In the genomic region with DNA sequence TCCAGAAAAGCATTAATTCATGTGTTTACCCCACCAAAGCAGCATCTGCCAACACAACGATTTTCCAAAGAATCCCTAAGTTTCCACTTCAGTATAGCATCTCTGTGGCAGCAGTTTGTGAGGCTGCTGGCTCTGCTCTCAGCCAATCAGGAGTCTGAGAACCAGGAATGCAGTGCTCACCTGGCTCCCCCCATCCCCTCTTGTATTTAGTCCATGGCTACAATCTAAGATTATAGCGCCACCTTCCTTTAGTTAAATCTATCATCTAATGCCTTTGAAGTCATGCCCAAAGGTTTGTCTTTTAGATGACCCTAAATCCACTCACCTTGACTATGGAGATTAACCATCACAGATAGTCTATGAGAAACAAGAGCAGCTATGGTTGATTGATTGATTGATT, we compare ENCODE assay signal across 26 mouse cellular contexts. TPM values are rescaled to one million over a fixed set of nuclear protein-coding genes. Genes with fewer than 3 reads are reported as not detected.
A peak's percentile ranks its signal among the peaks of the same experiment; 100 is the strongest.
DNase-seq lines count a peak whose midpoint lies in the region; ATAC-seq lines count a peak whose summit lies in the region.
"Had no signal": no experiment of that assay in that cellular context is flagged by ENCODE, and none has a peak within 500 bp of the region (broad histone marks: within the 10 kb centered on the region; RNA-seq: fewer than 3 reads in every experiment).

No protein-coding gene starts in this region.

- H3K4me2 ChIP-seq in hindbrain, embryonic 15.5 days: no peak overlapping the region
- no peak overlapping the region for H3K4me2 ChIP-seq in midbrain, embryonic 14.5 days (ENCODE audit: low read length)
- no peak overlapping the region for H3K4me2 ChIP-seq in midbrain, embryonic 15.5 days
- H3K4me2 ChIP-seq in neural tube, embryonic 14.5 days (ENCODE audit: low read depth, low read length): no peak overlapping the region
- H3K4me2 ChIP-seq: embryonic facial prominence, embryonic 13.5 days; forebrain, embryonic 12.5 days; forebrain, embryonic 15.5 days; heart, embryonic 12.5 days; heart, embryonic 15.5 days had no signal

- no peak overlapping the region for H3K9ac ChIP-seq in hindbrain, embryonic 15.5 days
- H3K9ac ChIP-seq in midbrain, embryonic 14.5 days (replicated peaks; ENCODE audit: low read length): no peak overlapping the region
- H3K9ac ChIP-seq in midbrain, embryonic 15.5 days: no peak overlapping the region
- no peak overlapping the region for H3K9ac ChIP-seq in neural tube, embryonic 14.5 days (replicated peaks; ENCODE audit: low read depth, low read length)
- H3K9ac ChIP-seq: embryonic facial prominence, embryonic 13.5 days; forebrain, embryonic 12.5 days; forebrain, embryonic 15.5 days; heart, embryonic 12.5 days; heart, embryonic 15.5 days had no signal

- DNase-seq in hindbrain, embryonic 10.5 days (ENCODE audit: low spot score): no peak
- DNase-seq in midbrain, embryonic 14.5 days: peak; percentile 2
- DNase-seq in neural tube, embryonic 10.5 days (ENCODE audit: extremely low spot score, low spot score): no peak
- DNase-seq in frontal cortex, adult 2 months (ENCODE audit: extremely low spot score in 1 of 2, low spot score in 1 of 2): no peak
- DNase-seq: cerebellum, adult 11-12 months; cerebellum, adult 8-10 months; gastrocnemius, postnatal 25 days; heart, postnatal 36 days had no signal

- no peaks in the 10 kb centered on the region for H3K9me3 ChIP-seq in hindbrain, embryonic 15.5 days
- H3K9me3 ChIP-seq in hindbrain, embryonic 10.5 days: no peaks in the 10 kb centered on the region
- no peaks in the 10 kb centered on the region for H3K9me3 ChIP-seq in midbrain, embryonic 14.5 days (ENCODE audit: control insufficient read depth, low read length)
- H3K9me3 ChIP-seq in midbrain, embryonic 15.5 days: no peaks in the 10 kb centered on the region
- H3K9me3 ChIP-seq in neural tube, embryonic 14.5 days (ENCODE audit: control insufficient read depth, low read length): no peaks in the 10 kb centered on the region
- H3K9me3 ChIP-seq: embryonic facial prominence, embryonic 10.5 days; embryonic facial prominence, embryonic 13.5 days; forebrain, embryonic 12.5 days; forebrain, embryonic 15.5 days; heart, embryonic 15.5 days had no signal

- H3K4me1 ChIP-seq in hindbrain, embryonic 15.5 days (replicated peaks): no peaks in the 10 kb centered on the region
- H3K4me1 ChIP-seq in hindbrain, embryonic 10.5 days (replicated peaks): no peaks in the 10 kb centered on the region
- no peaks in the 10 kb centered on the region for H3K4me1 ChIP-seq in midbrain, embryonic 14.5 days (ENCODE audit: control insufficient read depth, insufficient read depth, low read length)
- H3K4me1 ChIP-seq in midbrain, embryonic 15.5 days: no peaks in the 10 kb centered on the region
- H3K4me1 ChIP-seq in neural tube, embryonic 14.5 days (ENCODE audit: control insufficient read depth, insufficient read depth, low read length): no peaks in the 10 kb centered on the region
- H3K4me1 ChIP-seq: embryonic facial prominence, embryonic 10.5 days; embryonic facial prominence, embryonic 13.5 days; forebrain, embryonic 12.5 days; forebrain, embryonic 15.5 days; heart, embryonic 12.5 days; heart, embryonic 15.5 days had no signal

- H3K36me3 ChIP-seq in hindbrain, embryonic 15.5 days: no peaks in the 10 kb centered on the region
- H3K36me3 ChIP-seq in hindbrain, embryonic 10.5 days: no peaks in the 10 kb centered on the region
- no peaks in the 10 kb centered on the region for H3K36me3 ChIP-seq in midbrain, embryonic 14.5 days (ENCODE audit: control insufficient read depth, insufficient read depth, low read length)
- no peaks in the 10 kb centered on the region for H3K36me3 ChIP-seq in midbrain, embryonic 15.5 days (replicated peaks)
- H3K36me3 ChIP-seq in neural tube, embryonic 14.5 days (ENCODE audit: control insufficient read depth, insufficient read depth, low read length): no peaks in the 10 kb centered on the region
- H3K36me3 ChIP-seq: embryonic facial prominence, embryonic 10.5 days; embryonic facial prominence, embryonic 13.5 days; forebrain, embryonic 12.5 days; forebrain, embryonic 15.5 days; heart, embryonic 12.5 days; heart, embryonic 15.5 days had no signal

- no peaks in the 10 kb centered on the region for H3K27me3 ChIP-seq in hindbrain, embryonic 15.5 days
- H3K27me3 ChIP-seq in hindbrain, embryonic 10.5 days (ENCODE audit: insufficient read depth, poor library complexity, severe bottlenecking): no peaks in the 10 kb centered on the region
- no peaks in the 10 kb centered on the region for H3K27me3 ChIP-seq in midbrain, embryonic 14.5 days (ENCODE audit: control insufficient read depth, insufficient read depth, low read length)
- H3K27me3 ChIP-seq in midbrain, embryonic 15.5 days (replicated peaks): no peaks in the 10 kb centered on the region
- no peaks in the 10 kb centered on the region for H3K27me3 ChIP-seq in neural tube, embryonic 14.5 days (ENCODE audit: control insufficient read depth, insufficient read depth, low read length)
- H3K27me3 ChIP-seq: embryonic facial prominence, embryonic 13.5 days; forebrain, embryonic 12.5 days; forebrain, embryonic 15.5 days; heart, embryonic 12.5 days; heart, embryonic 15.5 days had no signal

- peak; percentile 45; the same call in 1 of the 2 replicates for ATAC-seq in hindbrain, embryonic 15.5 days (ENCODE audit: low FRiP score, low read depth)
- ATAC-seq in midbrain, embryonic 14.5 days (ENCODE audit: low FRiP score, low TSS enrichment): no peak
- no peak for ATAC-seq in midbrain, embryonic 15.5 days (replicated peaks)
- ATAC-seq in neural tube, embryonic 14.5 days (ENCODE audit: low read depth): 0 out of 2 replicates have a peak, but pooled peaks have one; percentile 21
- ATAC-seq: CD4-positive, CD25-positive, alpha-beta regulatory T cell, adult 4 months; forebrain, embryonic 15.5 days; intestine, postnatal 0 days had no signal

- WGBS in hindbrain, embryonic 15.5 days: 61% methylated on average over 2 of the region's 2 CpGs
- 61% methylated on average over 2 of the region's 2 CpGs for WGBS in hindbrain, embryonic 10.5 days
- WGBS in midbrain, embryonic 14.5 days: 55% methylated on average over 2 of the region's 2 CpGs
- WGBS in midbrain, embryonic 15.5 days: 42% methylated on average over 2 of the region's 2 CpGs
- 62% methylated on average over 2 of the region's 2 CpGs for WGBS in neural tube, embryonic 14.5 days

- H3K4me3 ChIP-seq in hindbrain, embryonic 15.5 days: no peak overlapping the region
- H3K4me3 ChIP-seq in hindbrain, embryonic 10.5 days: no peak overlapping the region
- no peak overlapping the region for H3K4me3 ChIP-seq in midbrain, embryonic 14.5 days (replicated peaks; ENCODE audit: low read depth, low read length)
- no peak overlapping the region for H3K4me3 ChIP-seq in midbrain, embryonic 15.5 days
- no peak overlapping the region for H3K4me3 ChIP-seq in neural tube, embryonic 14.5 days (ENCODE audit: low read depth, low read length)
- H3K4me3 ChIP-seq: embryonic facial prominence, embryonic 10.5 days; embryonic facial prominence, embryonic 13.5 days; erythroblast, embryonic 14.5 days; forebrain, embryonic 12.5 days; forebrain, embryonic 15.5 days; heart, embryonic 12.5 days; heart, embryonic 15.5 days had no signal

- no peak overlapping the region for H3K27ac ChIP-seq in hindbrain, embryonic 15.5 days (replicated peaks)
- H3K27ac ChIP-seq in hindbrain, embryonic 10.5 days: no peak overlapping the region
- no peak overlapping the region for H3K27ac ChIP-seq in midbrain, embryonic 14.5 days (replicated peaks; ENCODE audit: low read depth, low read length)
- H3K27ac ChIP-seq in midbrain, embryonic 15.5 days: no peak overlapping the region
- H3K27ac ChIP-seq in neural tube, embryonic 14.5 days (ENCODE audit: low read depth, low read length): no peak overlapping the region
- H3K27ac ChIP-seq: embryonic facial prominence, embryonic 10.5 days; embryonic facial prominence, embryonic 13.5 days; forebrain, embryonic 12.5 days; forebrain, embryonic 15.5 days; heart, embryonic 15.5 days had no signal

RNA-seq across cellular contexts. Expression of a gene that starts 8.9 kb away (rescaled TPM):
- polyA plus RNA-seq in hindbrain, embryonic 15.5 days (2015; fragmentation: Nextera tagmentation; extraction: Ambion mirVana): not detected in 2 replicates
- not detected in 2 replicates for polyA plus RNA-seq in hindbrain, embryonic 10.5 days (2016; fragmentation: Nextera tagmentation; extraction: Ambion mirVana)
- polyA plus RNA-seq in midbrain, embryonic 14.5 days (2014; fragmentation: Nextera tagmentation; extraction: Ambion mirVana): not detected in 2 replicates
- polyA plus RNA-seq in midbrain, embryonic 15.5 days (2015; fragmentation: Nextera tagmentation; extraction: Ambion mirVana): not detected in 2 replicates
- polyA plus RNA-seq in neural tube, embryonic 14.5 days (2014; fragmentation: Nextera tagmentation; extraction: Ambion mirVana): not detected in 2 replicates
- polyA plus RNA-seq in frontal cortex, adult 2 months (2012; rRNA removed): not detected in 2 replicates
- polyA plus RNA-seq: adrenal gland, adult 2 months; brain, embryonic 14.5 days; C2C12; CD4-positive, CD25-positive, alpha-beta regulatory T cell, adult 4 months; cortical plate, adult 2 months; embryonic facial prominence, embryonic 10.5 days; embryonic facial prominence, embryonic 13.5 days; erythroblast, embryonic 14.5 days; forebrain, embryonic 12.5 days; forebrain, embryonic 15.5 days; gonadal fat pad, adult 2 months; heart, embryonic 12.5 days; heart, embryonic 15.5 days; intestine, embryonic 14.5 days; intestine, postnatal 0 days had no signal

RNA-seq across cellular contexts. Expression of a gene that starts 48.2 kb away (rescaled TPM):
- polyA plus RNA-seq in hindbrain, embryonic 15.5 days (2015; fragmentation: Nextera tagmentation; extraction: Ambion mirVana): not detected in 2 replicates
- polyA plus RNA-seq in hindbrain, embryonic 10.5 days (2016; fragmentation: Nextera tagmentation; extraction: Ambion mirVana): not detected in 2 replicates
- polyA plus RNA-seq in midbrain, embryonic 14.5 days (2014; fragmentation: Nextera tagmentation; extraction: Ambion mirVana): not detected in 2 replicates
- polyA plus RNA-seq in midbrain, embryonic 15.5 days (2015; fragmentation: Nextera tagmentation; extraction: Ambion mirVana): not detected in 2 replicates
- not detected in 2 replicates for polyA plus RNA-seq in neural tube, embryonic 14.5 days (2014; fragmentation: Nextera tagmentation; extraction: Ambion mirVana)
- not detected in 2 replicates for polyA plus RNA-seq in frontal cortex, adult 2 months (2012; rRNA removed)
- polyA plus RNA-seq: adrenal gland, adult 2 months; brain, embryonic 14.5 days; C2C12; CD4-positive, CD25-positive, alpha-beta regulatory T cell, adult 4 months; cortical plate, adult 2 months; embryonic facial prominence, embryonic 10.5 days; embryonic facial prominence, embryonic 13.5 days; erythroblast, embryonic 14.5 days; forebrain, embryonic 12.5 days; forebrain, embryonic 15.5 days; gonadal fat pad, adult 2 months; heart, embryonic 12.5 days; heart, embryonic 15.5 days; intestine, embryonic 14.5 days; intestine, postnatal 0 days had no signal

Comparison
In these comparisons a context has a peak if more than half of its experiments do, and no peak if none do; other contexts are left out.
1. ATAC-seq: peak in hindbrain, embryonic 15.5 days (single experiment) and neural tube, embryonic 14.5 days (single experiment); none in midbrain, embryonic 14.5 days (single experiment) and midbrain, embryonic 15.5 days (single experiment).